Mouse (Mus musculus) embryonic facial prominence, embryonic 12.5 days (tissue): ENCODE data around the gene Cacna1c. TPM values are rescaled to one million over a fixed set of nuclear protein-coding genes. Genes with fewer than 3 reads are reported as not detected.
A peak's percentile ranks its signal among the peaks of the same experiment; 100 is the strongest.

Experiments
- ATAC-seq: fragments of 200-750 bp; cut with Nextera tagmentation; 2 replicates; pipeline ENCODE4 v1.8.0; 2017; ENCODE audit not compliant: insufficient number of reproducible peaks, insufficient read depth, low FRiP score, low TSS enrichment
- H3K27ac ChIP-seq: fragments of 300-500 bp; sonication (generic); 2 replicates; pipeline ENCODE4 v1.5.1; 2016; ENCODE audit warnings: mild to moderate bottlenecking
- H3K27me3 ChIP-seq: fragments of 300-500 bp; sonication (generic); 2 replicates; pipeline ENCODE4 v1.6.1; 2016; ENCODE audit warnings: mild to moderate bottlenecking, moderate library complexity
- H3K36me3 ChIP-seq: fragments of 300-500 bp; sonication (generic); 2 replicates; pipeline ENCODE4 v1.6.1; 2016; ENCODE audit warnings: mild to moderate bottlenecking
- H3K4me1 ChIP-seq: fragments of 300-500 bp; sonication (generic); 2 replicates; pipeline ENCODE4 v1.6.1; 2016
- H3K4me2 ChIP-seq: fragments of 300-500 bp; sonication (generic); replicated peaks from 2 replicates; pipeline ENCODE4 v1.6.1; 2016; ENCODE audit warnings: mild to moderate bottlenecking, moderate library complexity
- H3K4me3 ChIP-seq: fragments of 300-500 bp; sonication (generic); 2 replicates; pipeline ENCODE4 v1.5.1; 2016; ENCODE audit warnings: mild to moderate bottlenecking
- H3K9ac ChIP-seq: fragments of 300-500 bp; sonication (generic); 2 replicates; pipeline ENCODE4 v1.6.1; 2016; ENCODE audit warnings: mild to moderate bottlenecking, moderate library complexity
- H3K9me3 ChIP-seq: fragments of 300-500 bp; sonication (generic); 2 replicates; pipeline ENCODE4 v1.6.1; 2016; ENCODE audit warnings: mild to moderate bottlenecking, moderate library complexity
- WGBS: fragments of 180-500 bp; shearing (Covaris S2); methylation state at CpG from one replicate; pipeline ENCODE4 v1.1.7; 2016; 5-methylcytosine and 5-hydroxymethylcytosine counted together
- polyA plus RNA-seq: library from polyadenylated mRNA; unstranded; fragments of >200 nt; fragmentation: Nextera tagmentation; extraction: Ambion mirVana; gene quantifications from 2 replicates; pipeline ENCODE4 v1.2.1, GENCODE M21; 2016

Gene Cacna1c
- polyA plus RNA-seq, 1 experiment from 2014 or later: 10.2 TPM

DNA sequence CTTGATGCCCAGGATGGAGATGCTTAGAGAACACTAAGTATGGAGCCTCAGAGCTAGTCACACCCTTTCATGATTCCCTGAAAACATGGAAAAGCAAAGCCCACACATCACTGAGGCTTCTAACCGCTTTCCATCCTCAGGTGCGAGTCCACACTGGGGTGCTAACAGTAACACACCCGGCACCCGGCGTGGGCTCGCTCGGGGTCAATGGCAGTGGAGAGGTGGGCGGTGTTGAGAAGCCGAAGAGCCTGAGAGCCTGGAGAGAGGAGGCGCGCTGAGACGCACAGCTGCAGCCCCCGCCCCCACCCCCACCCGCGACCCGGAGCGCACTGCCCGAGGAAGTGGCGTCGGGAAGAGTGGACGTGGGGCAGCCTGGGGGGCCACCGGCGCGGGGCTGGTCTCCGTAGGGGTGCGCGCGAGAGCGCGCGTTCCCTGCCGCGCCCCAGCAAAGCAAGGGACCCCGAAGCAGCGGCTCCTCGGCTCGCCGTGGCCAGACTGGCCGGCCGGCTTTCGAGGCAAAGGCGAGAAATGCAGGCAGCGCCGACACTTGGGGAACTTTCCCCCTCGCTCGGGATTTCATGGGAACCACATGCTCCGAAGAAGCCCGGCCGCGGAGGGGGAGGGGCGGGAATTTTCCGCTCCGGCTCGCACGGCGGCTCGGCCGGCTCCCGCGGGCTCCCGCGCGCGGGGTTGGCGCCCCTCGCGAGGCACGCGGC, 88.9 kb downstream of the Cacna1c start:
- peak overlapping the region; percentile 78 for H3K9ac ChIP-seq
- no peak for ATAC-seq

DNA sequence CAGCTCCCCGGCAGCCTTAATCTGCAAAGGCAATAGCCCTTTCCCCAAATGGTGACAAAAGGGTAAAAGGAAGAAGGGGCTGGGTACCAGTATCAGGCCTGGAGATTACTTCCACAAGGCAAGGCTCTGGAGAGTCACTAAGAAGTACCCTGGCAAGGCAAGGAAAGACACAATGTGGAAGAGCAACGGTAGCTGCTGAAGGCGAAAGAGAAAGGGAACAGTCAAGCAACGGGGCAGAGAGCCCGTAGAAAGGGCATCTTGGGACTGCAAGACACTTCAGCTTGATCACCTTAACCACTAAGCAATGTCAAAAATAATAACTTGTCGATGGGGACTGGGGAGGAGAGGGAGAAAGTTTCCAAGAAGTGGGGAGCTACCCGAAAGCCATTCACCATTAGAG, 89.5 kb downstream of the Cacna1c start:
- Histone ChIP-seq H3K9ac (peak overlapping the region; percentile 78), H3K9me3 (no peaks in the 10 kb centered on the region), H3K4me1 (peaks cover 18% of the 10 kb centered on the region), H3K4me2 (peak overlapping the region; percentile 92), H3K36me3 (no peaks in the 10 kb centered on the region), H3K27me3 (peaks cover 8% of the 10 kb centered on the region), H3K4me3 (peak overlapping the region; percentile 70), H3K27ac (no peak overlapping the region)
- 15% methylated on average over 7 of the region's 7 CpGs for WGBS
- ATAC-seq: no peak

More for the DNA sequence above, 88.9 kb downstream of the Cacna1c start:
- under 1% methylated on average over 68 of the region's 69 CpGs for WGBS
- H3K4me1 ChIP-seq: peaks cover 18% of the 10 kb centered on the region
- H3K9me3 ChIP-seq: no peaks in the 10 kb centered on the region
- peak overlapping the region; percentile 92 for H3K4me2 ChIP-seq
- H3K27me3 ChIP-seq: peaks cover 8% of the 10 kb centered on the region
- H3K27ac ChIP-seq: peak overlapping the region; percentile 94
- peak overlapping the region; percentile 70 for H3K4me3 ChIP-seq
- no peaks in the 10 kb centered on the region for H3K36me3 ChIP-seq

DNA sequence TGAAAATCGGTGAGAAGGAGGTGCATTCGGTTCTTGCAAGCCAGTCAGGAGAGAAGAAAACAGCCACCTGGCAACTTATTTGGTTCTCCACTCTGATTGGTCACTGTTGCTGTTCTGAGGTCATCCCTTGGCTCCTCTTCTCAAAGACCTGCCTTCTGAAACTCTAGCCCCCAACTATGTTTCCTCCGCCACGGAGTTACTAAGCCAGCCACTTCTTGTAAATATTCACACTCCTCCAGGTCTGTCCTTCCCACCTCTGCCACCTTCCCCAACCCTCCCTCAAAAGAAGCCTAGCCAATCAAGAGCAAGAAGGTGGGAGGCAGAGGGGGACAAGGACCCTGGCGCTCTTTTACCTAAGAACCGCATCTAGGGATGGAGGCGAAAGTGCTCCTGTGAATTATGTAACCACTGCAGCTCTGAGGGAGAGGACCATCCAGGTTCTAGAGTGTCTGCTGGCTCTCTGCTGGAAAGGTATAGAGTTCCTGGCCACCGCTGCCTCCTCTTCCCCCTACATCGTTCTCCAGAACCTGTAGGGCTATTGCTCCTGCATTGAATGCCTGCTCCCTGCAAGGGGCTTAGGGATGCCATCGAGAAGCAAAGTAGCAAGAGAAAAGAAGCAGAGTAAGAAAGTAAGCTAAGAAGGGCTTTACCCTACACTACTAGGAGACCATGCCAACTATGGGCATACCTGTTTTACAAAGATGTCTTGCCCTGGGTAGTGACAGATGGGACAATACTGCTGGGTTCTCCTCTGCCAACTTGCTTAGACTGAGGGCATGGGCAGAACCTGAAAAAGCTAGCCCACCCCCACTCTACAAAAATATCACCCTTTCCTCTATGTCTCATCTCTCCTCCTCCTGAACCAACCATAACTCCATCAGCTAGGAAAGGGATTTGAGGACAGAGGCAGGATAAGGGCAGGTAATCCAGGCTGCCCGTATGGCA, 90.3 kb downstream of the Cacna1c start:
- WGBS: 19% methylated on average over 11 of the region's 11 CpGs
- H3K9ac ChIP-seq: peak overlapping the region; percentile 78; the same call in 1 of the 2 replicates
- H3K27me3 ChIP-seq: peaks cover 8% of the 10 kb centered on the region
- ATAC-seq: no peak
- no peaks in the 10 kb centered on the region for H3K36me3 ChIP-seq
- H3K27ac ChIP-seq: no peak overlapping the region
- H3K4me1 ChIP-seq: peaks cover 18% of the 10 kb centered on the region
- peak overlapping the region; percentile 92 for H3K4me2 ChIP-seq
- peak overlapping the region; percentile 70 for H3K4me3 ChIP-seq
- H3K9me3 ChIP-seq: no peaks in the 10 kb centered on the region

DNA sequence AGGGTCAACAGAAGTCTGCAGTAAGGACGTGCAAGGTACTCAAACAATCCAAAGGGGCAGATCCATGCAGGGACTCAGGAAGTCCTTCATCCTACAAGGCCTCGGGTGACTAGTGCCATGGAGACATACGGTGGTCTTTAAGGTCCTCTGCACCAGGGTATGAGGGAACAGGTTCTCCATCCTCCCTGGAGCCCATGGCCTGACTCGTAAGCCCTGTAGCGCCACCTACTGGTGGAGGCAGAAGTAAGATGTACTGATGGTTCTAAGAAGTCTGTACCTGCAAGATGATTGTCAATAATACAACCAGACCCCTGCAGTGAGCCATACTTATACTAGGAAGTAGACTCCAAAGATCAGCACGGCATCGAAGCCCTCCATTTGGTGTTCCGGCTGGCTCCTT, 92.0 kb downstream of the Cacna1c start:
- Histone ChIP-seq H3K36me3 (no peaks in the 10 kb centered on the region), H3K9me3 (no peaks in the 10 kb centered on the region), H3K27ac (no peak overlapping the region), H3K9ac (no peak overlapping the region), H3K4me2 (no peak overlapping the region), H3K27me3 (peaks cover 8% of the 10 kb centered on the region), H3K4me1 (peaks cover 18% of the 10 kb centered on the region), H3K4me3 (no peak overlapping the region)
- 40% methylated on average over 8 of the region's 8 CpGs for WGBS
- no peak for ATAC-seq

DNA sequence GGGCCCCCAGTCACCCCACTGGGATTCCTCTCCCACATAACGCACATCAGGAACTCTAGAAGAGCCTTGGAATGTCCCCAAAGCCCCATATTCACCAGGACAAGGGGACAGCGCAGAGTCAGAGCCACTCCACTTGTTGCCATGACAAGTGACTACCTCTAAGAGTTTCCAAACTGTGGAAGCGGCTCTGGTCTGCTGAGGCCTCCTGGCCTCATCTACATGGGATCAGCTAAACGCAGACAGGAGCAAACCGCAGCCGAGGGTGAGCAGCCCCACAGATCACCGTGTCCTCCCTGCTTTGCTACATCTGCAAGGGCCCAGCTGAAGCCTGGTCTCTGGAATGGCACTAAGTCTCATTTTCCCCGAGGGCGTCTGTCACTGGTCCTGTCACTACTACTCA, 93.3 kb downstream of the Cacna1c start:
- ATAC-seq: no peak
- Histone ChIP-seq H3K27me3 (peaks cover 8% of the 10 kb centered on the region), H3K9ac (no peak overlapping the region), H3K4me1 (peaks cover 18% of the 10 kb centered on the region), H3K4me2 (no peak overlapping the region), H3K4me3 (no peak overlapping the region), H3K9me3 (no peaks in the 10 kb centered on the region), H3K36me3 (no peaks in the 10 kb centered on the region), H3K27ac (no peak overlapping the region)
- 82% methylated on average over 9 of the region's 9 CpGs for WGBS

DNA sequence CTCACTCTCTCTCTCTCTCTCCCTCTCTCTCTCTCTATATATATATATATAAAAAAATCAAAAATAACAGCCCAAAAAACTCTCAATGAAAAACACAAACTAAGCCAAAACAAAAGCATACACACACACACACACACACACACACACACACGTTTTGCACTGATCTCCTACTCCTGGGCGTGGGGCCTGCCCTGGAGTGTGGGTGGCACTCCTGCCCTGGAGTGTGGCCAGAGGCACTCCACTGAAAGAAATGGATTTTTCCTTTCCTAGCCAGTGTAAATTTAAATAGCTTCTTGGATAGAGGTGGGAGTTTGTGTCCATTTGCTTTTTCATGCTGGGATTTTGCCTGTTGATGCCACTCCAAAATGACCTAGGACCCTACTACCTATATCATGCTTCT, 96.9 kb downstream of the Cacna1c start:
- no peaks in the 10 kb centered on the region for H3K36me3 ChIP-seq
- H3K4me1 ChIP-seq: no peaks in the 10 kb centered on the region
- no peaks in the 10 kb centered on the region for H3K9me3 ChIP-seq
- H3K27me3 ChIP-seq: no peaks in the 10 kb centered on the region
- H3K4me3 ChIP-seq: no peak overlapping the region
- ATAC-seq: no peak
- no peak overlapping the region for H3K9ac ChIP-seq
- 81% methylated on average over 2 of the region's 2 CpGs for WGBS
- H3K4me2 ChIP-seq: no peak overlapping the region
- H3K27ac ChIP-seq: no peak overlapping the region

DNA sequence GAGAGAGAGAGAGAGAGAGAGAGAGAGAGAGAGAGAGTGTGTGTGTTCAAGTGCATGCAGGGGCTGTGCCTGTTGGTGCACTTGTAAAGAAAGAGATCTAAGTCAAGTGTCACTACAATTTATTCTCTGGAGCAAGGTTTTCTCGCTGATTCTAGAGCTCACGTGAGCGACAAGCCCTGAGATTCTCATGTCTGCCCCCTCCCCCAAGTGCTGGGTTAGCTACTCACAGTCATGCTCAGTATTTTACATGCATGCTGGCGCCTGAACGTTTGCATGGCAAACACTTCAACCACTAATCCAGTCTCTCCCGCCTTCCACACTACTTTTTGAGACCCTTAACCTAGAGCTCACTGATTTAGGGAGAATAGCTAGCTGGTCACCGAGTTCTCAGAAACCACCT, 99.7 kb downstream of the Cacna1c start:
- Histone ChIP-seq H3K27ac (no peak overlapping the region), H3K27me3 (no peaks in the 10 kb centered on the region), H3K9ac (no peak overlapping the region), H3K4me1 (no peaks in the 10 kb centered on the region), H3K9me3 (no peaks in the 10 kb centered on the region), H3K36me3 (no peaks in the 10 kb centered on the region), H3K4me3 (no peak overlapping the region), H3K4me2 (no peak overlapping the region)
- ATAC-seq: no peak
- 79% methylated on average over 7 of the region's 7 CpGs for WGBS

DNA sequence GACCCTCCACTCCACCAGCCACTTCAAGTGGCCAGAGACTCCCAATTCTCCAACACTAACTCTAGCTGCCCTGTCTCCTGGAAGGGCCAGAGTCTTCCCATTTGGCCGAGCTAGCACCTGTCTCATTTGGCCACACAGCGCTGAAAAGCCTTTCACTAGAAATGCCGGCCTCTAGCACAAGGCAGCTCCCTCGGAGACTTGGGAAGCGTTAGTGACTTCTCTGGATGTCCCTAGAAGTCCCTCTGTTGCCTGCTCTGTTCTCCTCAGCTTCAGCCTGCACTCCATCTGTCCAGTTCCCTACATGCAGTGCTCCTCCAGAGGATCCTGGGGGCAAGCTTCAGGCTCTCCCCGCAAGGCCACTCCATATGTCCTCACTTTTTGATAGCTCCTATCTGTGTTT, 101.1 kb downstream of the Cacna1c start:
- ATAC-seq: no peak
- Histone ChIP-seq H3K27ac (no peak overlapping the region), H3K4me3 (no peak overlapping the region), H3K27me3 (no peaks in the 10 kb centered on the region), H3K9me3 (no peaks in the 10 kb centered on the region), H3K36me3 (no peaks in the 10 kb centered on the region), H3K4me1 (no peaks in the 10 kb centered on the region; the same call in 1 of the 2 replicates), H3K4me2 (no peak overlapping the region), H3K9ac (no peak overlapping the region)
- 84% methylated on average over 6 of the region's 6 CpGs for WGBS

DNA sequence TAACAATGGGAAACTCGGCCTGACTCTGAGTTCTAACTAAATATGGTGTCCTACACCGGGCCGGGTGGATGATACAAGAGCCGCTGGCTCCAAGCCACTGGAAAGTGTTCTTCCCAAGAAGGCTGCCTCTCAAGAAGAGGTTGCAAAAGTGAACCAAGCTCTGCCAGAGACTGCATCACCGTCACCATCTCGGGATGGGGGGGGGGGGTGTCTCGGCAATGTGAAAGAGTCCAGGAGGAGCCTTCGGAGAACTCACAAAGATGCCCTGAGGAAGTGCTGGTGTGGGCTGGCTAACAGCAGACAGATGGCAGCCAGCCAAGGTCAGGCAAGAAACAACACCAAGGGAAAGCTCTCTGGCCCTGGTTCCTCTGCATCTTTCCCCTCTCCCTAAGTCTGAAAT, 107.0 kb downstream of the Cacna1c start:
- Histone ChIP-seq H3K4me2 (no peak overlapping the region), H3K27ac (no peak overlapping the region), H3K27me3 (no peaks in the 10 kb centered on the region), H3K9me3 (no peaks in the 10 kb centered on the region), H3K4me3 (no peak overlapping the region), H3K36me3 (no peaks in the 10 kb centered on the region), H3K4me1 (peaks cover 18% of the 10 kb centered on the region), H3K9ac (no peak overlapping the region)
- ATAC-seq: no peak
- 65% methylated on average over 8 of the region's 8 CpGs for WGBS

DNA sequence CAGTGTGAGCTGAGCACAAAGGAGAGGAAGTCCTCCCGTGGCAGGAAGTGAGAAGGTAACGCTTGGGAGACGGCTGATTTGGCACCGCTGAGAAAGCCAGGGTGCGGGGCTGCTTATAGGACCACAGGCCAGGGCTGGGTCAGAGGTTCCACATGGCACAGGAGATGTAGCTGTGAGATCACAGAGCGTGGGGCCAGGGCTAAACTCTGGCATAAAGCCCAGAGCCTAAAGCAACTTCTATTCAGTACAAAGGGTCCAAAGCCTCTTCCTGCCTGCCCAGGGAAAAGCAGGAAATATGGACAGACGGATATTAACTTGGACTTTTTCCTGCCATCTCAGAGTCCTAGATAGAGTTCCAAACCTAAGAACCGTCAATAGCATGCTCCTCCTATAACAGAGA, 107.8 kb downstream of the Cacna1c start:
- Histone ChIP-seq H3K4me2 (no peak overlapping the region), H3K4me1 (peaks cover 18% of the 10 kb centered on the region), H3K9me3 (no peaks in the 10 kb centered on the region), H3K27me3 (no peaks in the 10 kb centered on the region), H3K27ac (no peak overlapping the region), H3K4me3 (no peak overlapping the region), H3K9ac (no peak overlapping the region), H3K36me3 (no peaks in the 10 kb centered on the region)
- no peak for ATAC-seq
- WGBS: 71% methylated on average over 8 of the region's 8 CpGs

DNA sequence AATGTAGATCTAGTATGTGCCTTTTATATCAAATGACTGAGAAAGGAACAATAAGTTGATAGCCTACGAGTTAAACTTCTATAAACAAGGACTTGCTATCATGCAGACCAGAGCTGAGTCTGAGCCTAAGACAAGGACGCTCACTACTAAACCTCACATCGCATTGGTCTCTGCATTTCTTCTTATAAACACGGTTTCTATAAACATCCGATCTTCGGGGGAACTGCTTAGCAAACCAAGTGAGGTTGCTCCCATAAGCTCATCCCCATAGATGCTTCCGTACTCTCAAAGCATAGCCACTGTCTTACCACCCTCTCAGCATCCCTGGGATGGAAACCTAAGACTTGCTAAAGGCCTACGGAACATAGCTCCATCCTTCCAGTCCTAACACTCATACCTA, 108.3 kb downstream of the Cacna1c start:
- no peak for ATAC-seq
- H3K4me1 ChIP-seq: peaks cover 18% of the 10 kb centered on the region
- no peaks in the 10 kb centered on the region for H3K9me3 ChIP-seq
- no peak overlapping the region for H3K4me2 ChIP-seq
- no peak overlapping the region for H3K9ac ChIP-seq
- H3K27me3 ChIP-seq: no peaks in the 10 kb centered on the region
- WGBS: 88% methylated on average over 8 of the region's 8 CpGs
- no peak overlapping the region for H3K4me3 ChIP-seq
- no peak overlapping the region for H3K27ac ChIP-seq
- H3K36me3 ChIP-seq: no peaks in the 10 kb centered on the region

DNA sequence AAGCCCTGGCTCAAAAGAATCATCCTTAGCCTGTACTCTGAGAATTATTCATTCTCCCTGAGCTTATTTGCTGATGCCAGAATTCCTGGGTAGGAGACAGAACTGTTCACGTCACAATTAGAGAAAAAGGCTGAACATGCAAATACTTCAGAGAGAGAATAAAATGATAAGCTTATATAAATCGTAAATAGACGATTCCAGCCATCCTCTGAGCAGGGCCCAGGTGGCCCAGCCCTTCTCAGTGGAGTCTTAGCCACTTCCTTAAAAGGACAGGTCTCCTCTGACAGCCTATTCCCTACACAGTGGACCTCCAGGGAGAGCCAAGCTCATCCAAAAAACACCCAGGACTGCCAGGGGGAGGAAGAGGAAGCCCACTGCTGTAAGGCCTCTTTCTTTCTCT, 110.4 kb downstream of the Cacna1c start:
- Histone ChIP-seq H3K27ac (no peak overlapping the region), H3K4me1 (peaks cover 18% of the 10 kb centered on the region), H3K9me3 (no peaks in the 10 kb centered on the region), H3K4me2 (no peak overlapping the region), H3K36me3 (no peaks in the 10 kb centered on the region), H3K4me3 (no peak overlapping the region), H3K9ac (no peak overlapping the region), H3K27me3 (no peaks in the 10 kb centered on the region)
- no peak for ATAC-seq
- WGBS: 74% methylated on average over 3 of the region's 3 CpGs
